Mouse (Mus musculus) lung, postnatal 0 days (tissue): ENCODE measurements around the gene Serpina1f.

ENCODE experiments used
- CTCF ChIP-seq: IDR thresholded peaks from 2 replicates; pipeline ENCODE4 v1.5.1; 2016; ENCODE audit warnings: antibody characterized with exemption, mild to moderate bottlenecking
- EP300 ChIP-seq: IDR thresholded peaks from 2 replicates; pipeline ENCODE4 v1.6.1; 2016; ENCODE audit warnings: antibody characterized with exemption, mild to moderate bottlenecking, control low read depth

DNA sequence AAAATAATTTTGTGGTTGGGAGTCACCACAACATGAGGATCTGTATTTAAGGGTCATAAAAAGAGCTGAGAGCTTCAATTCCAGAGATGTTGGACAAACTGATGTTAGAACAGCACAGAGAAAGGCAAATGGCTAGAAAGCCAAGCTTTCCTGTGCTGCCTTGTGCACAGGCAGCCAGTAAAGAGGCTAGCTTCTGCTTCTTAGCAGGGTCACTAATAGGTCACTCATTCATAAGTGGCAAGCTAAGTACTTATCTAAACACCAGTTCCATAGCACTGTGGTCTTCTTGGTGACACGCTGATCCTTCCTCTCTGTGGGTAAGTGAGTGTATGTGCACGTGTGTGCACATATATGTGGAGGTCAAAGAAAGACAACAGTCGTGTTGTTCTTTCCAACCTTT is 23.8 kb downstream of the Serpina1f start:
- TF ChIP-seq CTCF (no peak), EP300 (no peak)
